Mouse (Mus musculus) kidney, embryonic 14.5 days (tissue): Measurements from ENCODE around the gene Cyp2c23. TPM values are rescaled to one million over a fixed set of nuclear protein-coding genes. Genes with fewer than 3 reads are reported as not detected.

Experiments used
- ATAC-seq: fragments of 200-750 bp; cut with Nextera tagmentation; 2 replicates; pipeline ENCODE4 v1.8.0; 2017; ENCODE audit warnings: moderate number of reproducible peaks, mild to moderate bottlenecking, moderate TSS enrichment, moderate library complexity; ENCODE audit not compliant: low FRiP score, low TSS enrichment
- H3K27ac ChIP-seq: fragments of 300-500 bp; sonication (generic); 2 replicates; pipeline ENCODE4 v1.5.1; 2014; ENCODE audit warnings: low read depth, mild to moderate bottlenecking, low read length, moderate library complexity, mixed read lengths
- H3K27me3 ChIP-seq: fragments of 300-500 bp; sonication (generic); 2 replicates; pipeline ENCODE4 v1.6.1; 2014; ENCODE audit warnings: mild to moderate bottlenecking, low read length; ENCODE audit not compliant: control insufficient read depth, insufficient read depth
- H3K36me3 ChIP-seq: fragments of 300-500 bp; sonication (generic); 2 replicates; pipeline ENCODE4 v1.6.1; 2014; ENCODE audit warnings: low read length, mixed read lengths; ENCODE audit not compliant: control insufficient read depth, insufficient read depth
- H3K4me1 ChIP-seq: fragments of 300-500 bp; sonication (generic); 2 replicates; pipeline ENCODE4 v1.6.1; 2014; ENCODE audit warnings: low read length, mixed read lengths; ENCODE audit not compliant: control insufficient read depth, insufficient read depth
- H3K4me2 ChIP-seq: fragments of 300-500 bp; sonication (generic); replicated peaks from 2 replicates; pipeline ENCODE4 v1.6.1; 2014; ENCODE audit warnings: low read depth, mild to moderate bottlenecking, low read length
- H3K4me3 ChIP-seq: fragments of 300-500 bp; sonication (generic); 2 replicates; pipeline ENCODE4 v1.5.1; 2014; ENCODE audit warnings: mild to moderate bottlenecking, low read length
- H3K9ac ChIP-seq: fragments of 300-500 bp; sonication (generic); 2 replicates; pipeline ENCODE4 v1.6.1; 2014; ENCODE audit warnings: low read depth, mild to moderate bottlenecking, low read length, moderate library complexity
- H3K9me3 ChIP-seq: fragments of 300-500 bp; sonication (generic); 2 replicates; pipeline ENCODE4 v1.6.1; 2016; ENCODE audit warnings: low read length; ENCODE audit not compliant: control insufficient read depth
- WGBS: fragments of 180-500 bp; shearing (Covaris S2); extraction: QIAGEN DNeasy Blood & Tissue Kit; methylation state at CpG from one replicate; pipeline ENCODE4 v1.1.7; 2014; 5-methylcytosine and 5-hydroxymethylcytosine counted together
- polyA plus RNA-seq: library from polyadenylated mRNA; unstranded; fragments of >200 nt; fragmentation: Nextera tagmentation; extraction: Ambion mirVana; gene quantifications from 2 replicates; pipeline ENCODE4 v1.2.1, GENCODE M21; 2014

The Cyp2c23 gene
- polyA plus RNA-seq, 1 experiment from 2014 or later, result 0.31 TPM

DNA sequence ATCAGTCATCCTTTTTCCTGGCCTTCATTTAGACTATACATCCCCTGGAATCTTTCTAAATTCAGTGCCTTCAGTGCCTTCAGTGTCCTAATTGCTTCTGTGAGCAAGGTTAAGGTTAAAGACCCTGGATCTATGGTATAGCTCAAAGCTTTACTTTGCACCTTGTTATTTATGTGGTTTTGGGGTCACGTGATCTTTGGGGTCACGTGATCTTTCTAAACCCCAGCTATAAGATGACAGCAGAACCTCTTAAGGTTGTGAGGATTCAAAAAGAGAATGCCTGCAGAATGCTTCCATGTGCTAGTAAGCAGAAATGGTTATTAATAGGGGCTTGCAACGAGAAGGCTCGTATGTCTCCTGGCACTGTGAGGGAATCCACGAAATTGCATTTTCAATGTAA lies 4.4 kb upstream of the Cyp2c23 start:
- no peak for ATAC-seq
- H3K4me3 ChIP-seq, result no peak overlapping the region
- H3K4me2 ChIP-seq, result no peak overlapping the region
- H3K4me1 ChIP-seq, result no peaks in the 10 kb centered on the region
- no peaks in the 10 kb centered on the region for H3K27me3 ChIP-seq
- H3K9me3 ChIP-seq, result no peaks in the 10 kb centered on the region
- no peak overlapping the region for H3K27ac ChIP-seq
- peaks cover 34% of the 10 kb centered on the region for H3K36me3 ChIP-seq
- H3K9ac ChIP-seq, result no peak overlapping the region
- WGBS, result 89% methylated on average over 5 of the region's 5 CpGs

GRCm38 (mm10) chr19:44032046-44032744 lies 3.2 kb upstream of the Cyp2c23 start:
- no peak for ATAC-seq

DNA sequence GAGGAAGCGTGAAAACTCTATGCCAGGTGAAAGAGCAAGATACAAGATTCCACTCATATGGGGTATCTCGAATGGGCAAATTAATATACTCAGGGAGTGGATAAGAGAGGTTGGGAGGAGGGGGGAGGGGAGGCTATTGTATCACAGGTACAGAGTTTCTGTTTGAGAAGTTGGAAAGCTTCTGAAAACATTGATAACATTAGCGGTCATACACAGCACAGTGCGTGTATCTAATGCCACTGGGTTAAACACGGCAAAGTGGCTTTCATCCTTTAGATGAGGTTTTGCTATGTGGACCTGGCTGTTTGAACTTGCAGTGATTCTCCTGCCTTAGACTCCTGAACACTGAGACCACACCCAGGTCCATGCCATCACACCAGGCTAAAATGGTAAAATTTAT lies 1.0 kb upstream of the Cyp2c23 start:
- WGBS, result 87% methylated on average over 5 of the region's 5 CpGs
- no peak for ATAC-seq
- no peaks in the 10 kb centered on the region for H3K27me3 ChIP-seq
- H3K27ac ChIP-seq, result no peak overlapping the region
- H3K4me1 ChIP-seq, result no peaks in the 10 kb centered on the region; the same call in 1 of the 2 replicates
- no peaks in the 10 kb centered on the region for H3K9me3 ChIP-seq
- no peak overlapping the region for H3K4me2 ChIP-seq
- H3K9ac ChIP-seq, result no peak overlapping the region
- H3K4me3 ChIP-seq, result no peak overlapping the region
- peaks cover 12% of the 10 kb centered on the region; the same call in 1 of the 2 replicates for H3K36me3 ChIP-seq

More at GRCm38 (mm10) chr19:44032046-44032744, 3.2 kb upstream of the Cyp2c23 start:
- Histone ChIP-seq H3K9me3 (no peaks in the 10 kb centered on the region), H3K36me3 (peaks cover 25% of the 10 kb centered on the region), H3K27me3 (no peaks in the 10 kb centered on the region), H3K4me3 (no peak overlapping the region), H3K4me2 (no peak overlapping the region), H3K9ac (no peak overlapping the region), H3K4me1 (no peaks in the 10 kb centered on the region), H3K27ac (no peak overlapping the region)
- WGBS, result 82% methylated on average over 11 of the region's 11 CpGs

DNA sequence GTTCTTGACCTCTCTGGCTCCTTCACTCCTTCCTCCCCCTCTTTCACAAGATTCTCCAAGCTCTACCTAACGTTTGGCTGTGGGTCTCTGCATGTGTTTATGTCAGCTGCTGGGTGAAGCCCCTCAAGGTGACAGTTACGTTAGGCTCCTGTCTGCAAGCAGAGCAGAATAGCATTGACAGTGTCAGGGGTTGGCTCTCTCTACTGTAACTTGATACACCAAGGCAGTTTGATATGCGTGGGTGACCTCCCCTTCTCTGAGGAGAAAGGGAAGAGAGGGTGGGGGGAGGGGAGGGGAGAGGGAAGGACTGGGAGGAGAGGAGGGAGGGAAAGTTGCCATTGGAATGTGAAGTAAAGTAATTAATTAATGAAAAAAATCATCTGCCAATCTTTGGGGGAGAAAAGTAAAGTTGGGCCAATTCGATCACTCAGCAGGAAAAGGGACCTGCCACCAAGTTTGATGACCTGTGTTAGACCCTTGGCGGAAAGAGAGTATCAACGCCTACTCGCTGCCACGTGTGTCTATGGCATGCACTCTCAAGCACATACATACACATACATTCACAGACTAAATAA lies 2.0 kb downstream of the Cyp2c23 start:
- H3K36me3 ChIP-seq, result no peaks in the 10 kb centered on the region
- no peak overlapping the region for H3K9ac ChIP-seq
- H3K27ac ChIP-seq, result no peak overlapping the region
- H3K4me1 ChIP-seq, result no peaks in the 10 kb centered on the region; the same call in 1 of the 2 replicates
- H3K27me3 ChIP-seq, result no peaks in the 10 kb centered on the region
- H3K9me3 ChIP-seq, result no peaks in the 10 kb centered on the region
- ATAC-seq, result no peak
- H3K4me3 ChIP-seq, result no peak overlapping the region
- no peak overlapping the region for H3K4me2 ChIP-seq
- 47% methylated on average over 8 of the region's 8 CpGs for WGBS

DNA sequence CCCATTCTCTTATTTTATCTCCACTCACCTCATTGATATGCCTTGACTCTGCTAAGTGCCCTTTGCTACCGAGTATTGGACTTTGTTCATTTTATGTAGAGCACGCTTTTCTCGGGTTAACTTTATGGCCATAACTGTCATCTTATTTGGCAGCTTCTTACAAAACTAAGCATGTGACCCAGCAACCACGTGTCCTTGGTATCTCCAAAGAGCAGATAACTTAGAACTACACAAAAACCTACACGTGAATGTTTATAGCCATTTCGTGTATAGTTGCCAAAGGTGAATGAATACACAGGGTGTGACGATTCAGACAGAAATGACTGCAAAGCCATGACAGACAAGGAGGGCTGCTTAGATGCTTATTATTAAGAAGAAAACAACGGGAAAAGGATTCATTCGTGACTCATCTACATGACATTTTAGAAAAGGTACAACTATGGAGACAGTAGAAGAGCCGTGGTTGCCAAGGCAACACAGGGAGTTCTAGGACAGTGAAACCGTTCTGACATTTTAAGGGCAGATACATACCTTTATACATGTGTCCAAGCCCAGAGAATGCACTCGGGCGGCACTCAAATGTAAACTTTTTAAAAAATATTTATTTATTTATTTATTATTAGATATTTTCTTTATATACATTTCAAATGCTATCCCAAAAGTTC lies 4.0 kb downstream of the Cyp2c23 start:
- H3K36me3 ChIP-seq, result no peaks in the 10 kb centered on the region
- no peaks in the 10 kb centered on the region for H3K9me3 ChIP-seq
- no peak overlapping the region for H3K4me3 ChIP-seq
- 90% methylated on average over 13 of the region's 13 CpGs for WGBS
- ATAC-seq, result no peak
- H3K4me2 ChIP-seq, result no peak overlapping the region
- no peaks in the 10 kb centered on the region; the same call in 1 of the 2 replicates for H3K4me1 ChIP-seq
- no peaks in the 10 kb centered on the region for H3K27me3 ChIP-seq
- no peak overlapping the region for H3K9ac ChIP-seq
- no peak overlapping the region for H3K27ac ChIP-seq

GRCm38 (mm10) chr19:44023066-44023465 lies 5.9 kb downstream of the Cyp2c23 start:
- no peak for ATAC-seq
- no peak overlapping the region for H3K27ac ChIP-seq

GRCm38 (mm10) chr19:44021502-44021901 lies 7.5 kb downstream of the Cyp2c23 start:
- Histone ChIP-seq H3K9ac (no peak overlapping the region), H3K4me2 (no peak overlapping the region), H3K27me3 (no peaks in the 10 kb centered on the region), H3K36me3 (no peaks in the 10 kb centered on the region), H3K4me3 (no peak overlapping the region), H3K4me1 (no peaks in the 10 kb centered on the region), H3K27ac (no peak overlapping the region), H3K9me3 (no peaks in the 10 kb centered on the region)
- ATAC-seq, result no peak
- 93% methylated on average over 4 of the region's 4 CpGs for WGBS

More at GRCm38 (mm10) chr19:44023066-44023465, 5.9 kb downstream of the Cyp2c23 start:
- Histone ChIP-seq H3K27me3 (no peaks in the 10 kb centered on the region), H3K36me3 (no peaks in the 10 kb centered on the region), H3K4me1 (no peaks in the 10 kb centered on the region; the same call in 1 of the 2 replicates), H3K9me3 (no peaks in the 10 kb centered on the region), H3K9ac (no peak overlapping the region), H3K4me2 (no peak overlapping the region), H3K4me3 (no peak overlapping the region)
- 73% methylated on average over 5 of the region's 5 CpGs for WGBS

DNA sequence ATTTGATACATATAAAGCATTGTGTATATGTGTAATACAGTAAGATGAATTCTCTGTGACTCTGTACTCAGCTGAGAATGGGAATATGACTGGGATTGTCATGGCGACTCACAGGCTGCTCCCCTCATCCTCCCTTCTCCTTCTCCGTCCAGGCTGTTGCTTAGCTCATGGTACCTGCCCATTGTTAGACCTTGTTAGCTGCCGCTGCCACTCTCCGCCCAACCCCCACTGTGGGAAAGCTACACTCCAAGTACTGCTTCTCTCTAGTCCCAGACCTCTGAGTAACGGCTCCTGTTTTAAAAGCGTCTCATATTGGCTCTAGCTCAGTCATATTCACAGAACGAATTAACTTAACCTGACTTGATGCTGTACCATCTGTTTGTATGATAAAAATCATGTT lies 9.3 kb downstream of the Cyp2c23 start:
- ATAC-seq, result no peak
- Histone ChIP-seq H3K9me3 (no peaks in the 10 kb centered on the region), H3K27ac (no peak overlapping the region), H3K36me3 (no peaks in the 10 kb centered on the region), H3K9ac (no peak overlapping the region), H3K4me3 (no peak overlapping the region), H3K4me1 (no peaks in the 10 kb centered on the region), H3K4me2 (no peak overlapping the region), H3K27me3 (no peaks in the 10 kb centered on the region)
- 60% methylated on average over 7 of the region's 7 CpGs for WGBS

GRCm38 (mm10) chr19:44013862-44014261 lies 15.1 kb downstream of the Cyp2c23 start:
- Histone ChIP-seq H3K27me3 (no peaks in the 10 kb centered on the region), H3K4me3 (no peak overlapping the region), H3K27ac (no peak overlapping the region), H3K36me3 (no peaks in the 10 kb centered on the region), H3K4me2 (no peak overlapping the region), H3K9me3 (no peaks in the 10 kb centered on the region), H3K4me1 (no peaks in the 10 kb centered on the region), H3K9ac (no peak overlapping the region)
- ATAC-seq, result no peak
- 71% methylated on average over 6 of the region's 6 CpGs for WGBS
